Mouse (Mus musculus): ENCODE data around the gene Polr2i. TPM values are rescaled to one million over a fixed set of nuclear protein-coding genes. Genes with fewer than 3 reads are reported as not detected.
A peak's percentile ranks its signal among the peaks of the same experiment; 100 is the strongest.
"Not testable (repeated sequence)": the region's sequence is repeated elsewhere in the genome, so short reads cannot be mapped to it uniquely, and the experiment has no call there.

The Polr2i gene
- 127 and 134 TPM in 2 replicates for polyA plus RNA-seq (2012; rRNA removed)

DNA sequence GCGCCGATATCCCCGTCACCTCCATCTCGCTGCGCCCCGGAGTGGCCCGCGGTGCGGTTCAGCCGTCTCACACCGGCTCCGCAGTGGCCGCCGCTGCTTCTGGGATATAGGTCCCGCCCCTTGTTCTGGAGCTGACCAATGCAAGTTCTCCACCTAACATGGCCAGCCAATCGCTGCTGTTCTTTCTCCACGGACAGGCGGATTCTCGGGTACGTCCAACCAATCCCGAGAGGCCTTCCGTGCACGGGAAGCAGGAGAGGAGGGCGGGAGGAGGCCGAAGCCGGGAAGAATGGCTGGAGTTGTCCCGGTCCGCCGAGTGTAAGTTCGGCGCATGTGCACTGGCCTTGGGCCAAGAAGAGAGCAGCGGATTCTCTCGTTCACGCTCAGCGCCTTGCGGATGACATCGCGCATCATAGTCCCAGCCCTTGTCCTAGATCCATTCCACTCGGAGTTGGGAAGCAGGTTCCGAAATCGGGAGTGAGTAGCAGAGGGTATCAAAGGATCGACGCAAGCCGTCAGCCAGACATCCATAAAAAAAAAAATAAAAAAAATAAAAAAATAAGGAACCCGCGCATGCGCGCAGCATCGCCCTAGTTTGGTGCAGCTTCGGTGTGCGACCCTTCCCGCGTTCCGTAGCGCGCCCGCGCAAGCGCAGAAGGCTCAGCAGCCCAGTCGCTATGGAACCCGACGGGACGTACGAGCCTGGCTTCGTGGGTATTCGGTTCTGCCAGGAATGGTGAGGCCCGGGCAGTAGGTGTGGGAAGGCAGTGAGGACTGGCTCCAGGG is at the start of gene Polr2i, which contains the start of gene Tbcb:
Polr2i (plus strand) TSS at position 280 of the 786 bp plus-strand sequence.
Tbcb (minus strand) TSS at position 604 of the 786 bp plus-strand sequence.
- peak; percentile 89 for DNase-seq (ENCODE audit: low read depth)

DNA sequence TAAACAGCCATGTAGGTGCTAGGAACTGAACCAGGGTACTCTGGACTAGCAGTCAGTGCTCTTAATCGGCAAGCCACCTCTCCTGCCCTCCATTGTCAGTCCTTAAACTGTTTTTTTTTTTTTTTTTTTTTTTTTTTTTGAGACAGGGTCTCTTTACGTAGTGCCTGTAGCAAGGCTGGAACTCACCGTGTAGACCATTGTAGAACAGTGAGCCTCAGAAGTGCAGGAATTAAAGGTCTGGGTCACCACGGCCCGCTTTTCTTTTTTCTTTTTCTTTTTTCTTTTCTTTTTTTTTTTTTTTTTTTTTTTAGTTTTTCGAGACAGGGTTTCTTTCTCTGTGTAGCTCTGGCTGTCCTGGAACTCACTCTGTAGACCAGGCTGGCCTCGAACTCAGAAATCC is 48.6 kb upstream of the Polr2i start:
- not testable (repeated sequence) for DNase-seq (ENCODE audit: low read depth)

DNA sequence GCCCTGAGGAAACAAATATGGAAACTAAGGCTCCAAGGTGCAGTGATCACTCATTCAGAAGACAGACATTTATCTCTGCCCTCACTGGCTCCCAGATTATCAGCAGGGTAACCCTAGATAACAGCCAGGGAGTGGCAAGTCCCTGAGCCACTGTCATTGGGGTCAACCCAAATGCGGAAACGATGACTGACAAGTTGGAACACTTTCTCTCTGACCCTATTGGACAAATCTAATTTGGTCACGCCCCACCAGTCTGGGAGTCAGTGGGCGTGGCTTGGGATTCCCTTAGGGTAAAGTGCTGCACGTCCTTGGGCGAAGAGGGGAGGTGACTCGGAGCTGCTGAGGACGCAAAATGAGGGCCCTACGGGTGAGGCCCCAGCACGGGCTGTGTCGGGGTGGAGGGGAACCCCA is 47.9 kb upstream of the Polr2i start, which contains the start of gene Cox7a1:
Cox7a1 (plus strand) TSS at position 266 of the 411 bp plus-strand sequence.
- no peak for DNase-seq (ENCODE audit: low read depth)

DNA sequence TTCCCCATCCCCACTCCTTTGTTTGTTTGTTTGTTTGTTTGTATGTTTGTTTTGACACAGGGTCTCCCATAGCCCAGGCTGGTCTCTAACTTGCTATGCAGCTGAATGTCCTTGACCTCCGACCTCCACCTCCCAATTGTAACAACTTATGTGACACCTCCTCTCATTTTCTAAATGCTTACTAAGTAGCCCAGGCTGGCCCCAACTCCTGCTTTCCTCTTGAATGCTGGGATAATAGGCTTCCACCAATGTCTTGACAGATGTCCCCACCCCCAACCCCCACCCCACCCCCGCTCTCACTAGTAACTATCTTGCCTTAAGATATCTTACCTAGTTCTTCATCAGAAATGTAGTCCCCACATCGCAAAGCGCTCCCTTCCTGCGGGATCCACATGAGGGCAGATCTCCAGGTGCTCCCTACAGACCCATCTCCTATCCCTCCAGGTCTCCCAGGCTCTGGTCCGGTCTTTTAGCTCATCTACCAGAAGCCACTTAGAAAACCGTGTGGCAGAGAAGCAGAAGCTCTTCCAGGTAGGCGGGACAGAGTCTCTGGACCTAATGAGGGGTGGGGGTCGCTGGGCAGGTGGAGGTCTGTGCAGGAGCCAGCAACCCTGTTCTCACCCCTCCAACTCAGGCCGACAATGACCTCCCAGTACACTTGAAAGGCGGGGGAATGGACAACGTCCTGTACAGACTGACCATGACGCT is 47.0 kb upstream of the Polr2i start:
- no peak for DNase-seq (ENCODE audit: low read depth)

DNA sequence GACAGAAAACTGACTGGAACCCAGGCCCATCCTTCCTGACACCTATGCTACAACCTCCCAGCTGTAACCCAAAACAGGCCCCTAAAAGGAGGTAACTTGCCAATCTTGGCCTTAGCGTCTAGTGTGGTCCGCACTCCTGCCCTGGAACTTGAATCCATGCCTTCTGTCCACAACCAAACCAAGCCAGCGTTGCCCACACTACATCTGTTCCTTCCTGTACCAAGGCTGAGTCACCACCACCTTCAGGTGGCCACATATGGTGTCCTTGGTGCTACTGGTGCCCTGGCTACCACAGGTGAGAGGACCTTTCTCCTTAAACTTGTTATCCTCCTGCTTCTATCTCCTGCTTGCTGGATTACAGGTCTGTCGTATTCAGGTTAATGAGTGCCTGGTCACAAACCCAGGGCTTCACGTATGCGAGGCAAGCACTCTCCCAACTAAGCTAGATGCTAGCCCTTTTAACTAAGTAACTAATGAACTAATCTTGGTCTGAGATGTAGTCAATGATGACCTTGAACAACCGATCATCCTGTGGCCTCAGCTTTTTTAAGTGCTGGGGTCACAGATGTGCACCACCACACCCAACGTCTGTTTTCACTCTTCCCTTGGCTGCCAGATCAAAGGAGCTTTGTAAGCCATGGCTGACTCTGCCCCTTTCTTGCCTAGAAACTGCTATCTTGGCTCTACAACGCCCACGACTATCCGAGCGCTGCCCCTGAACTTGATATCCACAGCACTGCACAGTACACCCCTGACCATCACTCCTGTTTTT is 43.2 kb upstream of the Polr2i start:
- DNase-seq (ENCODE audit: low read depth) = no peak

DNA sequence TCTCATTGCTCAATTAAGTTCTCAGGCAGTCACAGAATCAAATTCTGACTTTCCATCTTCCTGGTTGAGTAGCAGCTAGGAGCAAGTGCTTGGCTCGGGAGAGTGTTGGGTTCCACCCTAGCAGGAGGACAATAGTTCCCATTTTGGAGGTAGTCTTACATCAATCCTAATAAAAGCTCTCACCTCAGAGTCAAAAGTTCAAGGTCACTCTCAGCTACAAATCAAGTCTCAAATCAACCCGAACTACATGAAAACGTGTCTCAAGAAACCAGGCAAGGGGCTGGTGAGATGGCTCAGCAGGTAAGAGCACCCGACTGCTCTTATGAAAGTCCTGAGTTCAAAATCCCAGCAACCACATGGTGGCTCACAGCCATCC is 42.6 kb upstream of the Polr2i start:
- DNase-seq (ENCODE audit: low read depth) = no peak

DNA sequence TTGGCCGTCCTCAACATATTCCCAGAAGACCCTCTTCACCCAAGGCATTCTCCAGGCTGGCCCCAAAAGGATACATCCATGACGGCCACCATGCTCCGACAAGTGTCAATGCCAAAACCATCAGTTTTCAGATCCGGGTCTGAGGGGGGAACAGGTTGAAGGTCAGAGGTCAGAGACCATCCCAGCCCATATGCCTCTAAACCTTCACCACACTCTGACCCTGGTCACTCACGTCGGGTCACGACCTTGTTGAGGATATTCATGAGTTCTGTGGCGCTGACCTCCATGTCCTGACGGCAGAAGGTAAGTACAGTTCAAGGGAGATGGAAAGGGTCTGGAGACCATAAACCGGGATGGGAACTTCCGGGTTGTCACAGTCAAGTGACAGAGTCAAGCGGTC is 39.7 kb upstream of the Polr2i start:
- no peak for DNase-seq (ENCODE audit: low read depth)

DNA sequence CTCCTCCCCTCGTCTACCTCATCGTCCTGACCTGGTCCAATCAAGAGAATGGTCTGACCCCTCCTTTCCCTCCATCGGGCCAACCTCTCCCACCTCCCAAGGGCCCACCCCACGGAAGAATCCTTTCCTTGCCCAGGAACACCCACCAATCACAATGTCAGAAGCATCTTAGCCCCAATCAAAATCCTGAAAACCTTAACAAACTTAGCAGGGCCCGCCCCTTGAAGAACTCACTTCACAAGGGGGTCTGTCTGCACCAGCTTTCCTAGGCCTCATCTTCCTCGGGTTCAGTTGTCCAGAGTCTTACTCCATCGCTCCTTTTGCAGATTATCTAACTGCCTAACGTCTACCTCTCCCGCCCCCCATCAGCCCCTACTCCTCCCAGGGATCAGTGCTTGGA is 38.7 kb upstream of the Polr2i start:
- no peak for DNase-seq (ENCODE audit: low read depth)

DNA sequence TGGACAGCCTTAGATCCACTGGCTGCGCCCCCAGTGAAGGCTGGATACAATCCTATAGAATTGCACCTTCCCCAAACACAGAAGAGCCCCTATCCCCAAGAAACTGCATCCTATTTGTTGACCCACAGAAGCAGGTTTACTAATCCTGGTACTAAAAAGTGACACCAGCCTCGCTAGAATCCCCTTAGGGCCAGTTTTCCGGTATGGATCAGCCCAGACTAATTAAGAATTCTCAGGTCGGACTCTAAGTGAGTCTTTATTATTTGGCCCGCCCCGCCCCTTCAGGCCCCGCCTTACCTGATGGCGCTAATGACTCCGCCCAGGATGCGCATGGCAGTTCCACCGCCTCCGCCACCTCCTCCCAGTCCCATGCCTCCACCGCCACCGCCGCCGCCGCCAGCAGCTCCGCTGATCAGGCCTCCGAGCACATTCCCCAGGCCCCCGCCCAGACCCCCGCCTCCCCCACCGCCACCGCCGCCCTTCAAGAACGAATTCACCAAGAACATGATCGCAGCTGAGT is 38.1 kb upstream of the Polr2i start:
- DNase-seq (ENCODE audit: low read depth) = no peak

DNA sequence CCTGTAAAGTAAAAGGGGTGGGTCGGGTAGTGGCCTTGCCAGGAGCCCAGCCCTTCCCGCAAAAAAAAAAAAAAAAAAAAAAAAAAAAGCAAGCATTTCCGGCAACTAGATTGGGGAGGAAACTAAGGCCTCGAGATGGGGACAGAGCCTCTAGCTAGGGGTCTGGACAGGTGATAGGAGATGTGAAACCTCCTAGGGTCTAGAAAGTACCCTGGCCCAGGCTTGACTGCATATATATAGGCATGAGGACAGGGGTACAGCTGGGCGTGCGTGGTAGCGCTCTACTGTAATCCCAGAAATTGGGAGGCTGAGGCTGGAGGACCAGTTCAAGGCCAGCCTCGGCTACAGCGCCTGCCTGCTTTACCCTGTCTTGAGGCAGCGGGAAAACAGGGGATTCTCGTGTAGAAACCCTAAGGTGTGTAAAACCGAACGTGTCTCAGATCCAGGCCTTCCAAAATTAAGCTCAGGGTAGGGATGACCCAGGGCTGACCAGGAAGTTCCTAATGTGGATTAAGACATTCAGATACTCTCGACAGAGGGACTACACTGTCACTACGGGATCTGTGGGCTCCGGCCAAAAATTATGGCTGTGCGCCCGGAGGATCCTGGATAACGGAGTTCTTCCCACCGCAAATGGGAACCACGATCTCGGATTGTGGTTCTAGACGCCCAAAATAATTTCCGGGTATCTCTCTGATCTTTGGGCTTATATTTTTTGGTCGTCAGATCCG is 37.5 kb upstream of the Polr2i start:
- DNase-seq (ENCODE audit: low read depth) = no peak

DNA sequence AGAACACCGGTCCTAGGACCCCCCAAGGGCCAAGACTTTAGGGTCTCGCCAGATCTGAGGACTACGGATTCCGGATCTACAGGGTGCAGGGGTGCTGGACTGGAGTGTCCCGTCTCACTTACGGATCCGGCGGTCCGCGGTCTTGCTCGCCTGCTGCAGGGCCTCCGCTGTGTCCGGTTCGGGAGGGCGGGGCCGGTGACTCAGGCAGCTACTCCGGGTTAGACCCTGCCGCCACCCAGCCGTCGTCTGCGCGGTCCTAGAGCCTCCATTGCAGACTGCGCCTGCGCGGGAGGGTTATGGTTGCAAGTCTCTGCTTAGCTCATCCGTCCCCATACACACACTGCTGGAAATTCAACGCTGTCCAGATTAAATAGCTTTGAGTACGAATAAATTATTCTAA is 36.9 kb upstream of the Polr2i start:
- no peak for DNase-seq (ENCODE audit: low read depth)

DNA sequence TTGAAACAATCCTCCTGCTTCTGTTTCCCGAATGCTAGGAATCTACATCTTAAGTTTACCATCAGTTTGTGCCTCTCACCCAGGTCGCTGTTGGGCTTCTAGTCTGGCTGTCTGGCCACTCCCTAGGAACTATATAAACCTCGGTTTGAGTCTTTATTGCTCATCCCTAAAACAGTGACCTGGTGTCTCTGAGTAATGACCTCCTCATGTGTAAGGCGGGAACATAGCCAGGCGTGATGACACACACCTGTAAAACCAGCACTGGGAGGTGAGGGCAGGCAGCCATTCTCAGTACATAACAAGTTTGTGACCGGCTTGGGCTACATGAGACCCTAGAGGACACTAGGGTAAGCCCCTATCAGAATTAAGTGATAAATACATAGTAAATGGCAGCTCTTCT is 36.3 kb upstream of the Polr2i start:
- no peak for DNase-seq (ENCODE audit: low read depth)

DNA sequence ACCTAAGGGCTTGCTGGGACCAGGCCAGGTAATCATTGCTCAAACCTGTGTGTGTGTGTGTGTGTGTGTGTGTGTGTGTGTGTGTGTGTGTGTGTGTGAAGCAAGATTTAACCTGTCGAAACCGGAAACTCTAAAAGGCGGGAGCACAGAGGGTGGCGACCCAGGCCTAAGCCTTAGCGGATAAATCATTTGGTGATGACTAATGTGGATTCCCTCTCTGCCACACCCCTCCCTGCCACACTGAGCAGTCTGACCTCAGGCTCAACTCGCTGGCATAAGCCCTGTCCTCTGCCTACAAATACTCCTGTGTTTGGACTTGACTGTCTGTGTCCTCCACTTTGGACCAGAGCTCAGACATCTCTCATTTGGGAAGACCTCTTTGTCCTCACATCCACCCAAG is 35.6 kb upstream of the Polr2i start:
- no peak for DNase-seq (ENCODE audit: low read depth)

DNA sequence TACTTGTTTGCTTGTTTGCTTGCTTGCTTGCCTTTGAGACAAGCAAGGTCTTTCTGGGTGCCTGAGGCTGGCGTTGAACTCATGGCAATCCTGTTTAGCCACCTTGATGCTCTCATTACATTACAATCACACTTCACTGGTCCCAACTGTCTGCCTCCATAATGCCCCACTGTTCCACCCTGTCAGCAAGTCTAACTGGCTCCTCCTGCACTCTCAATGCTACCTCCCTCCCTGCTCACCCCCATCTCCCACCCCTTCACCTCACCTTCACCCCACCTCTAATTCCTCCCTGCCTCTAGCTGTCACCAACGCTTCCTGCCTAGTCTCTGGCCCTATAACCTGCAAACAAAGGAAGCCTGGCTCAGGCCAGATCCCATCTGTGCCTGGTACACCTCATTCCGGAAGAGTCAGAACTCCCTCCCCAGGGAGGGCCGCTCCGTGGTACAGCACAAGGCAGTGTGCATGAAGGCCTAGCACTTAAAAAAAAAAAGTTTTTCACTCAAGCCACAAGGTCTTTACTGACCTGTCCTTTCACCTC is 34.1 kb upstream of the Polr2i start:
- no peak for DNase-seq (ENCODE audit: low read depth)

DNA sequence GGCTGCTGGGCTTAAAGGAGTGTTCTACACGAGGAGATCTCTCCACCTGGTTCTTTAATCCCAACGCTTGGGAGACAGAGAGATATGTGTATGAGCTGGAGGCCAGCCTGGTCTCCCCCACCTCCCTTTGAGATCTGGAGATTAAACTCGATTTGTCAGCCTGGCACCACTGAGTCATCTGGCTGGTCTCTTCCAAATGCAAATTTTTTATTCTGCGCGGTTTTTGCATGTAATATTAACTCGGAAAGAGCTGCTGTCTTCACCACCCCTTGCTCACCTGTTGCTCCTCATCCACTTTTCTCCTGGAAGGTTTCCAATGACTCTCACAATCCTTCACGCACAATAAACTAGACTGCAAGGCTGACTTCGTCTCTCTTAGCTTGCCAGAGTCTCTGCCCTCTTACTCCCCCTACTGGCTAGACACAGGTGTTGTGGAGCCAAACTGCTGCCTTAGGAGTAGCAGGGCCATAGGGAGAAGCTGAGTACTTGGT is 33.2 kb upstream of the Polr2i start, which contains the start of gene Capns1:
Capns1 (minus strand) TSS at position 331 of the 491 bp plus-strand sequence.
- no peak for DNase-seq (ENCODE audit: low read depth)

DNA sequence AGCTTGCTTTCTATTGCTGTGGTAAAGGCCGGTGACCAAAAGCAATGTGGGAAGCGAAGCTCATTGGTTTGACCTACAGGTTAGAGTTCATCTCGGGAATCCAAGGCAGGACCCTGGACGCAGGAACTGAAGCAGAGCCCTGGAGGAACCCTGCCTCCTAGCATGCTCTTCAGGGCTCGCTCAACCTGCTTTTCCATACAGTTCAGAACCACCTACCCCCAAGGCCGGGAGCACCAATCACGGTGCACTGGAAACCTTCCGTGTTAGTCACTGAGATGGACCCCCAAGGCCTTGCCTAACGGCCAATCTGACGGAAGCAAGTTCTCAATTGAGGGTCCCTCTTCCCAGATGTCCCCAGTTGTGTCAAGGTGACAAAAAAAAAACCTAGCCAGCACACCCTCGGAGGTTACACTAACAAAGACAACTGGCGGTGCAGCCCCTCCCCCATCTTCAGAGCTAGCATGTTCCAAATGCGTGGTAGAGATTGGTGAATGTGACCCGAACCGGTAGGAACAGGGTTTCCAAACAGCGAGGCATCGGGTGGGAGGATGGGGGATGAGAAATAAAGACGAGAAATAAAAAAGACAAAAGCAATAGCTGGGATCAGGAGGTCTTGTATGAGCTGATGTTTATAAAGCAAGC is 32.1 kb upstream of the Polr2i start:
- no peak for DNase-seq (ENCODE audit: low read depth)

DNA sequence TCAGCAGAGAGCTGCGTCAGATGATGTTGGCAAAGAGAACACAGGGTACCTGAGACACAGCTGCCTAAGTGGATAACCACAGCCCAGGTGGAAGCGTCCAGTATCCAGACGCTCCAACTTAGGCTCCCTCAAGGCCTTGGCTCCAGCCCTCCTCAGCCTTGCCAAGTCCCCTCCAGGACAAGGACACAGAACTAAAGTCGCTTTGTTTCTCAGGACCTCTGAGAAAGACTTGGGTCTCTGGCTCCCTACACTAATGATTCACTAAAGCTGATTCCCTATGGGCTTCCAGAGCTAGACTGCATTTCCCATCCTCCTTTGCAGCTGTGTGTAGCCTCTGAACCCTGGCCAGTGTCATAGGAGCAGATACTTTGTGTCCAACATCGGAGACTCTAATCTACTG is 31.5 kb upstream of the Polr2i start:
- DNase-seq (ENCODE audit: low read depth) = no peak

DNA sequence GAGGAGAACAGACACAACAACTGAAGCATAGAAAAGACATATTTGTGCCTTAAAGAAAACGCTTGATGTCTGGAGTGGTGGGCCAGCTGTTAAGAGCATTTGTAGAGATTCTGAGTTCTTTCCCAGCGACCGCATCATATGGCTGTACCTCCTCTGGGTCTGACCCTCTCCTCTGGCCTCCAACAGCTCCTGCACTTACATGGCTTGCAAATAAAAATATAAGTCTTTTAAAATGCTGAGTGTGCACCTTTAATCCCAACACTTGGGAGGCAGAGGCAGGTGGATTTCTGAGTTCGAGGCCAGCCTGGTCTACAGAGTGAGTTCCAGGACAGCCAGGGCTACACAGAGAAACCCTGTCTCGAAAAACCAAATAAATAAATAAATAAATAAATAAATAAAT is 31.1 kb upstream of the Polr2i start:
- DNase-seq (ENCODE audit: low read depth) = not testable (repeated sequence)

DNA sequence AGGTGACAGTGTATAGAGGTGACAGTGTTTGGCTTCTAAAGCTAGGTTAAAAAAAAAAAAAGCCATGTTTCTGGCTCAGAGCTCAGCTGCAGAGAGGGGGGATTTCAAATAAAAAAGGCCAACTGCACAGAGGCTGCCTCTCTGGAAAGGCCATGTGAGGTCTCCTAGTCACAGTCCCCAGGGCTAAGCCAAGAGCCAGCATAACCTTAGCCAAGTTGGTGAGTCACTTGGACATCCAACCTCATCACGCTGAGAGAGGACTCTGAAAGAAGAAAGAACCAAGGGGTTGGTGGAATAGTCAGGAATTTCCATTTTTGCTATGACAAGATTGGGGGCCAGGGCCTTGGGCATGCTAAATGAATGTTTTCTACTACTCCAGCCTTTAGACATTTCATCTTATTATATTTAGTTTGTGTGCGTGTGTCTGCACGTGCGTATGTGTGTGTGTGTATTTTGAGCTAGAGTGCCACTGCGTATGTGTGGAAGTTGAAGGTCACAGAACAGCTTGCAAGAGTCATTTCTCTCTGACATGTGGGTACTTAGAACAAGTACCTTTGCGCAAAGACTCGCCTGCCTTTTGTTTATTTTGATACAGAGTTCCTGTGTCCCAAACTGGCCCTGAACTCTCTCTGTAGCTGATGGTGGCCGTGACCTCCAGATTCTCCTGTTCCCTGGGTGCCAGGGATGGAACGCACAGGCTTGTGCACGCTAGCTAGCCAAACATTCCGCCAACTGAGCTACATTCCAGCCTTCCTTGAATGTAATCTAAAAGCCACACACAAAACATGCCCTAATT is 28.7 kb upstream of the Polr2i start:
- no peak for DNase-seq (ENCODE audit: low read depth)

DNA sequence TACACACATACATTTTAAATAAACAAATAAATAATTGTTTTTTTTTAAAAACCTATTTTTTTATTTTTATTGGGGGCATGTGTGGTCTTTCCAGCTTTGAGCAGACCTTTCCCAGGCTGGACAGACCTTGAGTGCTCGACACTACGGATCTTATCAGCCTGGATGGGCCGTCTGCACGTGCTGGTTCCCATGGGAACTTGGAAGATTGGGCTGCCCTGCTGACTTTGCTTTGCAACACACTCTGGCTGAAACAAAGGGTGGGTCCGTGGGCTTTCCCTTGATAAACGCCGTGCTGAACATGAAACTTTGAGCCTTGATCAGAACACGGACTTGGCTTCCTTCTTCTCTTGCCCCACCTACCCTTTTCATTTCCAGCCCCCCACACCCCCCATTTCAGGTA is 27.4 kb upstream of the Polr2i start:
- no peak for DNase-seq (ENCODE audit: low read depth)
